Mouse (Mus musculus): ENCODE measurements around the gene Diras2.

- no peak for TF ChIP-seq EP300 (optimal IDR thresholded peaks at IDR 0.05)
- no peak for TF ChIP-seq CTCF (IDR thresholded peaks at IDR 0.05; ENCODE audit: low read depth)
Observed at GRCm38 (mm10) chr13:52539461-52539860, 8.4 kb upstream of the Diras2 start.

Measured in stomach, postnatal 0 days (tissue).